Mouse (Mus musculus): Measurements from ENCODE around the gene Col10a1. TPM values are rescaled to one million over a fixed set of nuclear protein-coding genes. Genes with fewer than 3 reads are reported as not detected.
"Not testable (repeated sequence)": the region's sequence is repeated elsewhere in the genome, so short reads cannot be mapped to it uniquely, and the experiment has no call there.

The Col10a1 gene
- not detected for total RNA-seq (2021)
- long read RNA-seq, experiment 1 = 0 reads
- long read RNA-seq, experiment 2, partial matches to known transcripts = 0 of 1 reads
- long read RNA-seq, experiment 2, other reads (novel, unspliced or antisense) = 1 of 1 reads

- DNase-seq = no peak
- Histone ChIP-seq H3K27ac (no peak within 1 kb of the TSS), H3K4me3 (no peak within 1 kb of the TSS)
- no peak for TF ChIP-seq CTCF (IDR thresholded peaks at IDR 0.05)
- intact Hi-C loops (cut with DNase I) = no loop called here
These were observed at the start of gene Col10a1 for GRCm38 (mm10) chr10:34389681-34390080. TSS of gene Col10a1 (plus strand) at chr10:34389981.

GRCm38 (mm10) chr10:34341014-34341413 is 48.8 kb upstream of the Col10a1 start:
- Histone ChIP-seq H3K4me3 (no peak overlapping the region), H3K27ac (no peak overlapping the region)
- no peak for TF ChIP-seq CTCF (IDR thresholded peaks at IDR 0.05)
- DNase-seq = no peak
- intact Hi-C loops (cut with DNase I) = no loop called here

GRCm38 (mm10) chr10:34341886-34342285 is 47.9 kb upstream of the Col10a1 start:
- H3K27ac ChIP-seq = no peak overlapping the region
- intact Hi-C loops (cut with DNase I) = no loop called here
- no peak overlapping the region for H3K4me3 ChIP-seq
- DNase-seq = no peak
- TF ChIP-seq CTCF (IDR thresholded peaks at IDR 0.05) = no peak

GRCm38 (mm10) chr10:34352166-34352565 is 37.6 kb upstream of the Col10a1 start:
- H3K27ac ChIP-seq = no peak overlapping the region
- intact Hi-C loops (cut with DNase I) = no loop called here
- no peak for TF ChIP-seq CTCF (IDR thresholded peaks at IDR 0.05)

GRCm38 (mm10) chr10:34358263-34358662 is 31.5 kb upstream of the Col10a1 start:
- intact Hi-C loops (cut with DNase I) = no loop called here
- H3K27ac ChIP-seq = no peak overlapping the region
- no peak for DNase-seq
- TF ChIP-seq CTCF (IDR thresholded peaks at IDR 0.05) = no peak
- no peak overlapping the region for H3K4me3 ChIP-seq

More at GRCm38 (mm10) chr10:34352166-34352565, 37.6 kb upstream of the Col10a1 start:
- no peak overlapping the region for H3K4me3 ChIP-seq
- no peak for DNase-seq

GRCm38 (mm10) chr10:34363756-34364155 is 26.0 kb upstream of the Col10a1 start:
- Histone ChIP-seq H3K4me3 (no peak overlapping the region), H3K27ac (no peak overlapping the region)
- intact Hi-C loops (cut with DNase I) = no loop called here
- no peak for TF ChIP-seq CTCF (IDR thresholded peaks at IDR 0.05)
- peak; percentile 21 for DNase-seq

GRCm38 (mm10) chr10:34368138-34368537 is 21.6 kb upstream of the Col10a1 start:
- peak; percentile 37 for TF ChIP-seq CTCF (IDR thresholded peaks at IDR 0.05)
- intact Hi-C loops (cut with DNase I) = no loop called here
- H3K4me3 ChIP-seq = no peak overlapping the region
- DNase-seq = no peak
- H3K27ac ChIP-seq = no peak overlapping the region

- Histone ChIP-seq H3K4me3 (no peak overlapping the region), H3K27ac (no peak overlapping the region)
- no peak for DNase-seq
- intact Hi-C loops (cut with DNase I) = no loop called here
- TF ChIP-seq CTCF (IDR thresholded peaks at IDR 0.05) = no peak
These were observed 16.4 kb upstream of the Col10a1 start for GRCm38 (mm10) chr10:34373332-34373731.

GRCm38 (mm10) chr10:34385636-34386035 is 4.1 kb upstream of the Col10a1 start:
- no peak for DNase-seq
- intact Hi-C loops (cut with DNase I) = no loop called here
- TF ChIP-seq CTCF (IDR thresholded peaks at IDR 0.05) = no peak
- no peak overlapping the region for H3K27ac ChIP-seq
- no peak overlapping the region for H3K4me3 ChIP-seq

- TF ChIP-seq CTCF (IDR thresholded peaks at IDR 0.05) = no peak
- DNase-seq = no peak
- no peak overlapping the region for H3K27ac ChIP-seq
- intact Hi-C loops (cut with DNase I) = no loop called here
- H3K4me3 ChIP-seq = no peak overlapping the region
These were observed 7.2 kb downstream of the Col10a1 start for GRCm38 (mm10) chr10:34396959-34397358.

- H3K27ac ChIP-seq = no peak overlapping the region
- H3K4me3 ChIP-seq = no peak overlapping the region
- peak; percentile 39 for TF ChIP-seq CTCF (IDR thresholded peaks at IDR 0.05)
- no peak for DNase-seq
- intact Hi-C loops (cut with DNase I) = no loop called here
These were observed 9.5 kb downstream of the Col10a1 start for GRCm38 (mm10) chr10:34399267-34399666.

GRCm38 (mm10) chr10:34418204-34418756 is 28.5 kb downstream of the Col10a1 start, which contains the start of gene Nt5dc1:
TSS of gene Nt5dc1 (minus strand) at chr10:34418552.
- peak within 1 kb of the TSS; percentile 97 for H3K27ac ChIP-seq
- intact Hi-C loops (cut with DNase I) = loop anchor here (2.0 kb wide), 1 partner anchor 67 kb away; no protein-coding TSS in a partner anchor
- DNase-seq = peak; percentile 96
- TF ChIP-seq CTCF (IDR thresholded peaks at IDR 0.05) = no peak
- H3K4me3 ChIP-seq = peak within 1 kb of the TSS; percentile 87

GRCm38 (mm10) chr10:34418794-34419193 is 29.0 kb downstream of the Col10a1 start:
- intact Hi-C loops (cut with DNase I) = loop anchor here (2.0 kb wide), 1 partner anchor 66 kb away; no protein-coding TSS in a partner anchor
- not testable (repeated sequence) for DNase-seq
- peak overlapping the region; percentile 97 for H3K27ac ChIP-seq
- H3K4me3 ChIP-seq = peak overlapping the region; percentile 87

- Histone ChIP-seq H3K27ac (no peak overlapping the region), H3K4me3 (no peak overlapping the region)
- intact Hi-C loops (cut with DNase I) = no loop called here
- peak; percentile 70 for TF ChIP-seq CTCF (IDR thresholded peaks at IDR 0.05)
- no peak for DNase-seq
These were observed 42.0 kb downstream of the Col10a1 start for GRCm38 (mm10) chr10:34431783-34432182.

GRCm38 (mm10) chr10:34434191-34434590 is 44.4 kb downstream of the Col10a1 start:
- H3K4me3 ChIP-seq; intact Hi-C loops (cut with DNase I): not testable (repeated sequence)

More at GRCm38 (mm10) chr10:34434191-34434590, 44.4 kb downstream of the Col10a1 start:
- not testable (repeated sequence) for H3K27ac ChIP-seq, DNase-seq

Measured in gastrocnemius, adult 2 months (tissue).